Mouse (Mus musculus) urinary bladder, adult 2 months (tissue): ENCODE measurements around the gene Unc45b. TPM values are rescaled to one million over a fixed set of nuclear protein-coding genes. Genes with fewer than 3 reads are reported as not detected.
"Not testable (repeated sequence)": the region's sequence is repeated elsewhere in the genome, so short reads cannot be mapped to it uniquely, and the experiment has no call there.

Source experiments
- DNase-seq: peaks from one replicate; pipeline ENCODE4 v3.0.0; 2022; ENCODE audit warnings: low spot score
- polyA plus RNA-seq: library from polyadenylated mRNA; depleted of rRNA; stranded (reverse); fragments of >200 nt; gene quantifications from 2 replicates; pipeline ENCODE4 v1.2.3, GENCODE M21; 2012

The Unc45b gene
- polyA plus RNA-seq, 1 experiment: 4.4 TPM

GRCm38 (mm10) chr11:82897478-82897877, 12.9 kb upstream of the Unc45b start:
- DNase-seq: no peak

GRCm38 (mm10) chr11:82899720-82900119, 10.6 kb upstream of the Unc45b start:
- DNase-seq: no peak

- no peak for DNase-seq
These were observed 8.6 kb upstream of the Unc45b start for GRCm38 (mm10) chr11:82901606-82902310.

GRCm38 (mm10) chr11:82904952-82905351, 5.4 kb upstream of the Unc45b start:
- DNase-seq: no peak

- DNase-seq: no peak
These were observed 4.5 kb upstream of the Unc45b start for GRCm38 (mm10) chr11:82905816-82906215.

GRCm38 (mm10) chr11:82907651-82908607, 2.4 kb upstream of the Unc45b start, which contains the start of gene Nle1:
Nle1 (minus strand) TSS chr11:82908411.
- DNase-seq: peak; percentile 93

GRCm38 (mm10) chr11:82908608-82908989, 1.8 kb upstream of the Unc45b start:
- no peak for DNase-seq

GRCm38 (mm10) chr11:82910679-82911389, 484 bp downstream of the Unc45b start:
- DNase-seq: no peak

- peak; percentile 62 for DNase-seq
These were observed 4.5 kb downstream of the Unc45b start for GRCm38 (mm10) chr11:82914711-82915352.

- no peak for DNase-seq
These were observed 10.4 kb downstream of the Unc45b start for GRCm38 (mm10) chr11:82920768-82921167.

- DNase-seq: no peak
These were observed 11.3 kb downstream of the Unc45b start for GRCm38 (mm10) chr11:82921691-82922090.

- DNase-seq: not testable (repeated sequence)
These were observed 13.6 kb downstream of the Unc45b start for GRCm38 (mm10) chr11:82923910-82924309.

GRCm38 (mm10) chr11:82928897-82929632, 18.7 kb downstream of the Unc45b start:
- DNase-seq: no peak

GRCm38 (mm10) chr11:82929633-82929950, 19.2 kb downstream of the Unc45b start:
- DNase-seq: no peak

GRCm38 (mm10) chr11:82930391-82930955, 20.1 kb downstream of the Unc45b start:
- DNase-seq: not testable (repeated sequence)

GRCm38 (mm10) chr11:82931161-82931560, 20.8 kb downstream of the Unc45b start:
- DNase-seq: not testable (repeated sequence)

- not testable (repeated sequence) for DNase-seq
These were observed 21.5 kb downstream of the Unc45b start for GRCm38 (mm10) chr11:82931671-82932450.

- no peak for DNase-seq
These were observed 22.8 kb downstream of the Unc45b start for GRCm38 (mm10) chr11:82933186-82933585.

GRCm38 (mm10) chr11:82943336-82943735, 33.0 kb downstream of the Unc45b start:
- DNase-seq: no peak

GRCm38 (mm10) chr11:82945636-82946035, 35.3 kb downstream of the Unc45b start:
- no peak for DNase-seq
